Mouse (Mus musculus) Patski (cell line): Measurements from ENCODE around the gene Ano9. TPM values are rescaled to one million over a fixed set of nuclear protein-coding genes. Genes with fewer than 3 reads are reported as not detected.

ENCODE experiments used
- ATAC-seq: fragments of 100-300 bp; one replicate; pipeline ENCODE4 v1.8.0; 2021
- CTCF ChIA-PET: fragments of 350-600 bp; sonication (Branson Sonifier 250); formaldehyde crosslinking; loops from one replicate; lab custom pipeline; 2022; ENCODE audit warnings: inconsistent platforms; lab: Charles Lee
- POLR2A ChIA-PET: fragments of 350-600 bp; sonication (Branson Sonifier 250); formaldehyde crosslinking; loops from one replicate; lab custom pipeline; 2022; ENCODE audit warnings: antibody characterized with exemption, inconsistent platforms; lab: Charles Lee
- DNase-seq: peaks from one replicate; pipeline ENCODE4 v3.0.0-alpha.2; 2011; ENCODE audit warnings: low read depth, low spot score
- H3K27me3 ChIP-seq: fragments of 371-371 bp; one replicate; pipeline ENCODE4 v1.5.1; 2021
- CTCF ChIP-seq: fragments of 100-300 bp; IDR thresholded peaks from one replicate; pipeline ENCODE4 v1.5.1; 2021
- in situ Hi-C: fragments of 300-500 bp; cut with MboI; formaldehyde crosslinking; loops from 3 replicates; pipeline ENCODE4 v1.11.1; 2018; ENCODE audit warnings: low pct_unique_long_range_greater_than_20kb, mixed read lengths
- polyA plus RNA-seq: library from polyadenylated mRNA; unstranded; gene quantifications from one replicate; pipeline ENCODE4 v1.2.3, GENCODE M21; 2021

The Ano9 gene
- polyA plus RNA-seq = 0.09 TPM

DNA sequence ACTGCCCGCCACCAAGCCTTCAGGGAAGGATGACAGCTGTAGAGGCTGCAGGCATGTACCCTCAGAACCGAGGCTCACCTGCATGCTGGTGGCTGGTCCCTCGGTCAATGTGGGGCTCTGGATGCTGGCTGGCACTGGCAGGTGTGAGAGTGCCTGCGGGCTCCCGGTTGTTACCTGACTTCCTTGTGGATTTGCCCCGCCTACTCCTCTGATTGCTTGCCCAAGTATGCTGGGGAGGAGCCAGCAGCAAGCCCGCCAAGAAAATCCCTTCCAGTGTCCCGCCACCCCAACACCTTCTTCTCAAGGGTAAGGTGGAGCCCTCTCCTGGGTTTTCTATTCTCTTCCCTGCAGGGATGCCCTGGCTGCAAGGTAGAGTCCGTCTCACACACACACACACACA lies at the start of gene Ano9:
Ano9 (minus strand) TSS at position 171 of the 400 bp plus-strand sequence.
- TF ChIP-seq CTCF = no peak
- no peak for ATAC-seq
- in situ Hi-C loops = no loop called here
- POLR2A ChIA-PET = no interaction called here
- DNase-seq = no peak
- CTCF ChIA-PET = no interaction called here
- H3K27me3 ChIP-seq = no peaks in the 10 kb centered on the region

DNA sequence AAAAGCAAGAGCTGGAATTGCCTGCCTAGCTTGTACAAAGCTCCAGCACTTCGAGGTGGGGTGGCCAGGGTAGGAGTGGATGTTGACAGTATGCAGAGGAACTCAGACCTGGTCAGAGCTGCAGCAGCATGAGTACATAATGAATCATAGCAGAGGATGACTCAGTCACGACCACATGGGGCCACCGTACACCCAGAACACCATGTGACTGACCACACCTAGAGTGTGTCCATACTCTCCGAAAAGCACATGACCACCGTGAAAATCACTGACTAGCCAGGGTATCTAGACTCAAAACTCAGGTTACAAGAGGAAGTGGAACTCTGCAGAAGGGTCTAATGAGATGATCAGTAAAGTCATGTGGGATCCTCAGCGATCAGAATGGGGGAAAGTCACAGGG lies 47.2 kb upstream of the Ano9 start:
- H3K27me3 ChIP-seq = no peaks in the 10 kb centered on the region
- peak; percentile 86 for ATAC-seq
- in situ Hi-C loops = loop anchor here (25.0 kb wide), 1 partner anchor 1053 kb away; the partner anchor contains the start of genes Echs1, Fuom and Paox
- TF ChIP-seq CTCF = no peak
- POLR2A ChIA-PET = no interaction called here
- peak; percentile 73 for DNase-seq
- CTCF ChIA-PET = interaction anchor here (1.1 to 1.9 kb wide), 2 partner anchors 12 to 25 kb away, joined by 3 to 10 read pairs; no protein-coding TSS in a partner anchor

DNA sequence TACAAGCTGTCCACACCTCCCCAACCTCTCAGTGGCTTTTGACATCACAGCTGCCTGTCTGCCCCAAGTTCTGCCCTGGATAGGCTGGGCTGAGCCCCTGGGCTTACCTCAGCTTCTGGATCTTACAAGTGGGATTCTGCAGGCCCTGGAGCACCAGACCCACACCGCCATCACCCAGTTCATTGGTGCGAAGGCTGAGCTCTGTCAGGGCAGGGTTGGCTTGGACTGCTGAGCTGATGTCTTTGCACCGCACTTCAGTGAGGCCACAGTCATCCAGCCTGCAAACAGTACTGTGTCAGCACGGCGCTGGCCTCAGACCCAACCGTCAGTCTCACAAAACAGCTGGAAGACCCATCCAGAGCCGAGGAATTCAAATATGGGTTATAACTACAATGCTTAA lies 46.8 kb upstream of the Ano9 start:
- no peak for TF ChIP-seq CTCF
- ChIA-PET CTCF (interaction anchor here (1.7 to 1.9 kb wide), 2 partner anchors 12 to 21 kb away, joined by 5 to 10 read pairs; no protein-coding TSS in a partner anchor), POLR2A (interaction anchor here (0.9 kb wide), 1 partner anchor 10 kb away, joined by 3 read pairs; no protein-coding TSS in a partner anchor)
- in situ Hi-C loops = loop anchor here (25.0 kb wide), 1 partner anchor 1052 kb away; the partner anchor contains the start of genes Echs1, Fuom and Paox
- DNase-seq (no peak), ATAC-seq (no peak)
- no peaks in the 10 kb centered on the region for H3K27me3 ChIP-seq

DNA sequence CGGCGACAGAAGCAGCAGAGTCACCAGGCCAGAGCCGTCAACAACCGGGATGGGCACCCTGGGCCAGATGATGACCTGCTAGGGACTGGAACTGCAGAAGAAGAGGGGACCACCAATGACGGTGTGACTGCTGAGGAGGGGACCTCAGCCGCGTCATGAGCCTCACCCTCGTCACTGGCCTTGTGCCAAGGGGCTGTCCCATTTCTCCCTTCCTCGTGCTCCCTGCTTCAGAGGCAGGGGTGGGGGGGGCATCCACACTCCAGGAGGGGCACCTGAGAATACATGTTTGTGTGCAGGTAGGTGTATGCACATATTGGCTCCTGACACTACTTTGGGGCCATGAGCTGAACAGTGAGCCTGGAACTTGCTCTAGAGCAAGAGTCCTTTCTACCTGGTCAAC lies 37.8 kb upstream of the Ano9 start:
- ATAC-seq (no peak), DNase-seq (no peak)
- in situ Hi-C loops = loop anchor here (25.0 kb wide), 1 partner anchor 1043 kb away; the partner anchor contains the start of genes Echs1, Fuom and Paox
- CTCF ChIA-PET = interaction anchor here (1.3 kb wide), 1 partner anchor 13 kb away, joined by 3 read pairs; no protein-coding TSS in a partner anchor
- POLR2A ChIA-PET = no interaction called here
- no peaks in the 10 kb centered on the region for H3K27me3 ChIP-seq
- TF ChIP-seq CTCF = no peak

DNA sequence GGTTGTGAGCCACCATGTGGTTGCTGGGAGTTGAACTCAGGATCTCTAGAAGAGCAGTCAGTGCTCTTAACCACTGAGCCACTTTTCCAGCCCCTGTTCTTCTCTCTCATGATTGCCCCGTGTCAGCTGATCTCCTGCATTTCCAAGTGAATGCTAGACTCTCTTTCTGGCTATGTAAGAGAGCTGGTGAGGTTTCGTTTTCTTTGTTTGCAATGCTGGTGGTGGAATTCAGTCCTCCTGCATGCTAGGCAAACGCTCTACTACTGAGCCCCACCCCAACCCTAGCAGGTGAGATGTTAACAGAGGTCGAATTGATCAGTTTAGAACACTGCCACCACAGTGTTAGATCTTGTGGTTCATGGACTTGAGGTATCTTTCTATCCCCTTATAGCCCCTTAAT lies 31.0 kb upstream of the Ano9 start:
- in situ Hi-C loops = no loop called here

DNA sequence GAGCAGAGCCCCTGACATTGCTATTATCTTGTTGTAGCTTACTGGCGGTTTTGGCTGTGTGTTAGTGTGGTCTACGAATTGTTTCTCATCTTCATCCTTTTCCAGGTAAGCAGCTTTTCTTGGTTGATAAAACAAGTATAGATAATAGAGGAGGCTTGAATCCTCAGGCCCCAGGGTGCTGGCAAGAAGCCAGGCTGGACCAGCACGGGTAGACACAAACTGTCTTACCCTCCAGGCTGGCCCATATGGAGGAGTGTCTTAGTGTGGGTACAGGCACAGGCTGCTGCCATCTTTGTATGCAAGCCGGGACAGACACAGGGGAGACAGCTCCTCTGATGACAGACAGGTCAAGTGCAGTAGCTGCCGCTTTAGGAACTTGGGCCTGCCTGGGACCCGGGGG lies 29.4 kb upstream of the Ano9 start:
- ChIA-PET POLR2A (interaction anchor here (0.7 kb wide), 1 partner anchor 77 kb away, joined by 3 read pairs; no protein-coding TSS in a partner anchor), CTCF (no interaction called here)
- ATAC-seq (no peak), DNase-seq (no peak)
- TF ChIP-seq CTCF = no peak
- in situ Hi-C loops = no loop called here
- no peaks in the 10 kb centered on the region for H3K27me3 ChIP-seq

More for the DNA sequence above, 31.0 kb upstream of the Ano9 start:
- ChIA-PET POLR2A (no interaction called here), CTCF (interaction anchor here (1.3 to 1.4 kb wide), 2 partner anchors 15 to 18 kb away, joined by 3 read pairs; no protein-coding TSS in a partner anchor)
- no peaks in the 10 kb centered on the region for H3K27me3 ChIP-seq
- DNase-seq = no peak
- ATAC-seq = no peak
- no peak for TF ChIP-seq CTCF

DNA sequence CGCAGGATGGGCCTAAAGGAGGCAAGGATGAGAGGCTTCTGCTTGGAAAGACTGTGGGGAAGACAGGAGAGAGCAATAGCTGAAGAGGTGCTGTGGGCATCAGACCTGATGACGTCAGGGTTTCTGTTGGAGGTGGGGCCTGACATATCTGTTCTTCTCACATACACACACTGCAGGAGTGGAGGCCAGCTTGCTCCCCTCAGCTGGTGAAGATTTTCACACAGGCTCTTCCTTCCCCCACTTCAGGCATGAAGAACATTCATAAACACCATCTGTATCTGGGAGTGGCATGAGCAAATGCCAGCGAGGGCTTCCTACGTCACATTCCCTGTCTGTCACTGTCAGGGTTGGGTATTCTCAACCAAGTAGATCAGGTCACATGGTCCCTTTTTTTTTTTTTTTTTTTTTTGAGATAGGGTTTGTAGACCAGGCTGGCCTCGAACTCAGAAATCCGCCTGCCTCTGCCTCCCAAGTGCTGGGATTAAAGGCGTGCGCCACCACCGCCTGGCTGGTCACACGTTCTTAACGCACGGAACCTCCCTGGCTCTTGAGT lies 28.5 kb upstream of the Ano9 start:
- in situ Hi-C loops = no loop called here
- ATAC-seq = no peak
- CTCF ChIA-PET = no interaction called here
- no peak for DNase-seq
- TF ChIP-seq CTCF = no peak
- no peaks in the 10 kb centered on the region for H3K27me3 ChIP-seq
- POLR2A ChIA-PET = interaction anchor here (0.7 kb wide), 1 partner anchor 76 kb away, joined by 3 read pairs; no protein-coding TSS in a partner anchor

DNA sequence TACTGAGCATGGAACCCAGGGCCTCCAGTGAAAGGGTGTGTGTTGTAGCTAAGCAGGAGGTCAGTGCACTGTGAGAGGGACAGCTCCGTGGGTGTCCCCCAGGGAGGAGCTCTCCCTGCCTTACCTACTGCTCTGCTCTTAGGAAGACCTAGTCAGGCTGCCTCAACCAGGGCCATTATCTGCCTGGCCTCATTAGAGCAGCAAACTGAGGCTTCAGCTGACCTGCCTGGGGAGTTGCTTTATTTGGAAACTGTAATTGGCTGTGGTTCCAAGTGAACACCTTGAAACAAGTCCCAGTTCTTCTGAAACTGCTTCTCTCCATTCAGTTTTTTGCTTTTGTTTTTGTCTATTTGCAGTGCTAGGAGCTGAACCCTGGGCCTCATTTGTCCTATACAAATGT lies 27.8 kb upstream of the Ano9 start:
- ChIA-PET POLR2A (no interaction called here), CTCF (interaction anchor here (1.9 kb wide), 1 partner anchor 13 kb away, joined by 6 read pairs; no protein-coding TSS in a partner anchor)
- DNase-seq (no peak), ATAC-seq (no peak)
- in situ Hi-C loops = no loop called here
- TF ChIP-seq CTCF = no peak
- no peaks in the 10 kb centered on the region for H3K27me3 ChIP-seq

DNA sequence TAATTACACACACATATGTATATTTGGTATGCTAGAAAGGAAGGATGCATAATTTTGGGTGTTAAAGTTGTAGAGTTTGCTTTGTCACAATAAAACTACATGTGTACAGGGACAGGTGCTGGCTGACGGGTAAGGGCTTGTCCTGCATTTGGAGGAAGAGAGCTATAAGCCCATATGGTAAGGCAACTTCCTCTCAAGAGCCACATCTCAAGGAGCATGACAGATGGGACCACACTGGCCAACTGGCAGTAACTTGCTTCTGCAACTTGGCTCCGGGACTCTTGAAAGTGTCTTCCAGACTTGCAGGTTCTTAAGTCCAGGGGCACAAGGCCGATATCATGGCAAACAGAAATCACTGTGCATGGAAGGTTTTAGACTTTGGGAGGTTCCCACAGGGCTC lies 27.0 kb upstream of the Ano9 start:
- no peak for TF ChIP-seq CTCF
- no peaks in the 10 kb centered on the region for H3K27me3 ChIP-seq
- ChIA-PET POLR2A (no interaction called here), CTCF (interaction anchor here (1.9 kb wide), 1 partner anchor 13 kb away, joined by 6 read pairs; no protein-coding TSS in a partner anchor)
- in situ Hi-C loops = no loop called here
- ATAC-seq = no peak
- DNase-seq = no peak

DNA sequence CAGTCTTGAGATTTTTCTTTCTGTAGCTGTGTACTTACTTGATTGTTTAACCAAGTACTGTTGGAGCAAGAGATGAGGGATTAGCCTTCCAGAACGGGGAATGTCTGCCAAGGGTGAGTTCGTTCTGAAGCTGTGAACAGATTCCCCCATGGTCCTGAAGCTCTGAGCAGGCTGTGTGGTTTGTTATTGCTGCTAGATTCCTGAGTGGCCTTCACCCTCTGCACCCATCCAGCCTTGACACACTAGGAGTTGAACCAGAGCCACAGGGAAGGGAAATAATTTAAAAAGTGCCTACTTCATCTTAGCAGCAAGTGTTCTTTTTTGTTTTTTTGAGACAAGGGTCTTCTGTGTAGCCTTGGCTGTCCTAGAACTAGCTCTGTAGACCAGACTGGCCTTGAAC lies 26.3 kb upstream of the Ano9 start:
- H3K27me3 ChIP-seq = no peaks in the 10 kb centered on the region
- ChIA-PET POLR2A (interaction anchor here (0.5 to 1.4 kb wide), 2 partner anchors 20 to 95 kb away, joined by 3 to 5 read pairs; no protein-coding TSS in a partner anchor), CTCF (interaction anchor here (1.5 to 1.9 kb wide), 2 partner anchors 12 to 20 kb away, joined by 5 to 6 read pairs; no protein-coding TSS in a partner anchor)
- DNase-seq (no peak), ATAC-seq (no peak)
- TF ChIP-seq CTCF = no peak
- in situ Hi-C loops = no loop called here

DNA sequence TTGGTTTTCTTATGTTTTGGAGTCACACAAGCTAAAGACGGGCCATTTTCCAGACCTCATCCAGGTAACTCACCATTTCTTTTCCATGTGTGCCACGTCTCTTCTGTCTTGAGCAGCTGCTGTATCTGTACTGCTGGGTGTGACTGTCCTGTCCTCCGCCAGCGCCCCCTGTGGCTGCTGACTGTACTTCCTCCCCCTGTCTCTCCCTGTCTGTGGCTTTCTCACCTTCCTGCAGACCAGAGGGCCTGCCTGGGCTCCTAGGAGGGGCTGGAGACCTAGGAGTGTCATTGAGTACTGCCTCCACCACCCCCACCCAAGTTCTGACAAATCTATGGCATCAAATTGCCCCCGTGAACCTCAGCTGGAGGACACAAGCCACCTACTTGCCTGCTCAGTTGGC lies 25.5 kb upstream of the Ano9 start:
- CTCF ChIA-PET = interaction anchor here (1.2 to 1.5 kb wide), 3 partner anchors 13 to 26 kb away, joined by 3 to 5 read pairs (median 3); no protein-coding TSS in a partner anchor
- in situ Hi-C loops = no loop called here

More for the DNA sequence above, 25.5 kb upstream of the Ano9 start:
- no peak for TF ChIP-seq CTCF
- ATAC-seq = no peak
- POLR2A ChIA-PET = interaction anchor here (0.5 to 1.4 kb wide), 2 partner anchors 20 to 94 kb away, joined by 3 to 5 read pairs; no protein-coding TSS in a partner anchor
- no peak for DNase-seq
- H3K27me3 ChIP-seq = no peaks in the 10 kb centered on the region
